Mouse (Mus musculus) Patski (cell line): Measurements from ENCODE around the gene Kremen2. TPM values are rescaled to one million over a fixed set of nuclear protein-coding genes. Genes with fewer than 3 reads are reported as not detected.

ENCODE experiments used
- ATAC-seq: fragments of 100-300 bp; one replicate; pipeline ENCODE4 v1.8.0; 2021
- CTCF ChIA-PET: fragments of 350-600 bp; sonication (Branson Sonifier 250); formaldehyde crosslinking; loops from one replicate; lab custom pipeline; 2022; ENCODE audit warnings: inconsistent platforms; lab: Charles Lee
- POLR2A ChIA-PET: fragments of 350-600 bp; sonication (Branson Sonifier 250); formaldehyde crosslinking; loops from one replicate; lab custom pipeline; 2022; ENCODE audit warnings: antibody characterized with exemption, inconsistent platforms; lab: Charles Lee
- DNase-seq: peaks from one replicate; pipeline ENCODE4 v3.0.0-alpha.2; 2011; ENCODE audit warnings: low read depth, low spot score
- H3K27me3 ChIP-seq: fragments of 371-371 bp; one replicate; pipeline ENCODE4 v1.5.1; 2021
- CTCF ChIP-seq: fragments of 100-300 bp; IDR thresholded peaks from one replicate; pipeline ENCODE4 v1.5.1; 2021
- in situ Hi-C: fragments of 300-500 bp; cut with MboI; formaldehyde crosslinking; loops from 3 replicates; pipeline ENCODE4 v1.11.1; 2018; ENCODE audit warnings: low pct_unique_long_range_greater_than_20kb, mixed read lengths
- polyA plus RNA-seq: library from polyadenylated mRNA; unstranded; gene quantifications from one replicate; pipeline ENCODE4 v1.2.3, GENCODE M21; 2021

Kremen2 gene
- polyA plus RNA-seq, 1 experiment from 2014 or later = not detected

- no peaks in the 10 kb centered on the region for H3K27me3 ChIP-seq
- CTCF ChIA-PET = interaction anchor here (1.5 to 1.6 kb wide), 2 partner anchors 10 to 14 kb away, joined by 3 to 5 read pairs; no protein-coding TSS in a partner anchor
- TF ChIP-seq CTCF = no peak
- DNase-seq (no peak), ATAC-seq (no peak)
- POLR2A ChIA-PET = no interaction called here
- in situ Hi-C loops = no loop called here
Observed at GRCm38 (mm10) chr17:23738836-23739201, 6.8 kb downstream of the Kremen2 start.

- no peak for ATAC-seq
- TF ChIP-seq CTCF = no peak
- in situ Hi-C loops = no loop called here
- no peak for DNase-seq
- no peaks in the 10 kb centered on the region for H3K27me3 ChIP-seq
- ChIA-PET CTCF (interaction anchor here (1.2 to 1.6 kb wide), 3 partner anchors 9 to 13 kb away, joined by 3 to 5 read pairs (median 4); no protein-coding TSS in a partner anchor), POLR2A (no interaction called here)
Observed at GRCm38 (mm10) chr17:23737493-23738445, 7.9 kb downstream of the Kremen2 start.

- ChIA-PET CTCF (no interaction called here), POLR2A (no interaction called here)
- in situ Hi-C loops = no loop called here
- ATAC-seq (no peak), DNase-seq (no peak)
- TF ChIP-seq CTCF = no peak
- H3K27me3 ChIP-seq = no peaks in the 10 kb centered on the region
Observed at GRCm38 (mm10) chr17:23734341-23734740, 11.3 kb downstream of the Kremen2 start.

DNA sequence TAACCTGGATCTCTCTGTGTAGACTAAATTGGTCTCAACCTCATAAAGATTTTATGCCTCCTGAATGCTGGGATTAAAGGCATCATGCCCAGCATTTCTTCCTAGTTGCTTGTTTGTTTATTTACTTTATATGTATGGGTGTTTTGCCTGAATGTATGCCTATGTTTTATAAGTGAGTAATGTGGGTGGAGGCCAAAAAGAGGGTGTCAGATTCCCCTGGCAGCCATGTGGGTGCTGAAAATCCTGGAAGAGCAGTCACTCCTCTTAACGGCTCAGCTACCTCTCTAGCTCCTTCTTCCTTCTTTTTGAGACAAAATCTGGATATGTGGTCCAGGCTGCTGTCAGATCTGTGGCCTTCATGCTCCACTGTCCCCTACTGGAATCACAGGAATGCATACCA, 15.2 kb downstream of the Kremen2 start:
- TF ChIP-seq CTCF = no peak
- DNase-seq = no peak
- CTCF ChIA-PET = no interaction called here
- in situ Hi-C loops = no loop called here
- H3K27me3 ChIP-seq = no peaks in the 10 kb centered on the region
- POLR2A ChIA-PET = no interaction called here
- no peak for ATAC-seq

DNA sequence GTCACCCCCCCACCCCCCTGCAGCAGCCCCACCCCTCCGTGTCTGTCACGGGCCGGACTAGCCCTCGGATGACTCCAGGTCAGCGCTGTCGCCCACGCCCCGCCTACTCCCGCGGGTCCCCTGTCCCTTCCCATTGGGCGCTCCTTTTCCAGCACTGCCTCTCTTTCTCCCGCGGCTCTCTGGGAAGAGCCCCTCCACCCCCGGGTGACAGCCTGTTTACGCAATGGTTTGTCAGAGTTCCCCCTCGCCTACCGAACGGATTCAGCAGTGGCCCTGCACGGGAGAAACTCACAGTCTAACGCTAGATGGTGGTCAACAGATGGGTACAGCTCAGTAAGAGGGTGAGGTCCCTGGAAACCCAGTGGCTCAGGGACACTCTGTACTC, 18.9 kb downstream of the Kremen2 start:
- in situ Hi-C loops = no loop called here
- no peak for TF ChIP-seq CTCF
- ChIA-PET CTCF (no interaction called here), POLR2A (interaction anchor here (1.1 kb wide), 1 partner anchor 13 kb away, joined by 4 read pairs; no protein-coding TSS in a partner anchor)
- DNase-seq (no peak), ATAC-seq (peak; percentile 52)
- H3K27me3 ChIP-seq = peaks cover 3% of the 10 kb centered on the region

DNA sequence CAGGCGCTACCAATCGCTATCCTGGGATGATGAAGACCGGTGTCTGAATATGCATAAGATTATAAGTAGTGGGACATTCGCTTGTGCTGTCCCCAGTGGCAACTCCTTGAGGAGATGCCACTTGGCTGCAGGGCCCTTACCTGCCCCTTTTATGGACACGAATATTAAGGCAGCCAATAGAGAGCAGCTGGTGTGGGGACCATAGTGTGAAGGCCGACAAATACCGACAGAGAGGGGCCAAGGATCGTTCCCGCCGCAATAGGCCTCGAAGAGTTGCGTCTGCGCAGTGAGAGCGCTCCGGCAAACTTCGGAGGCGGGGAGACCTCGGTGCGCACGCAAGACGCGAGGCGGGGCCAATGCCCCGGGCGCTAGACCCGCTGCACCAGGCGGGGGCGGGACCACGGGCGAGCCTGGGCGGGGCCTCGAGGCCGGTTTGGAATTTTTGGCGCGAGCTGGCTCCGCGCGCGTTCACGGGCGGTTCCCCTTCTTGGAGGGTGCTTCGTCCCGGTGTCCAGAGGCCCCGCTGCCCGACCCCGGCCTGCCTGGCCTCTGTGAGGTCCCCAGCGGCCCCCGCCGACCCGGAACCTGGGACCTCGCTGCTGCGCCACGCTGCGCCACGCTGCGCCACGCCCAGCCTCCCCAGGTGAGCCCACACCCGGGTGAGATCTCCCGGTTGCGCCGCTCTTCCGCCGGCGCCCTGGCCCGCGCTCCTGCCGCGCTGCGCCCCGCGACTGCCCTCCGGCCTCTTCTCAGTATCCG, 19.5 kb downstream of the Kremen2 start, which contains the start of gene Pkmyt1:
TSS of gene Pkmyt1 (plus strand) at position 338 of the 759 bp plus-strand sequence.
- peak; percentile 82 for ATAC-seq
- POLR2A ChIA-PET = interaction anchor here (1.1 kb wide), 1 partner anchor 14 kb away, joined by 4 read pairs; no protein-coding TSS in a partner anchor
- H3K27me3 ChIP-seq = peaks cover 3% of the 10 kb centered on the region
- in situ Hi-C loops = no loop called here
- no peak for TF ChIP-seq CTCF
- no peak for DNase-seq
- CTCF ChIA-PET = interaction anchor here (1.2 to 1.3 kb wide), 2 partner anchors 17 to 20 kb away, joined by 3 to 6 read pairs; no protein-coding TSS in a partner anchor

GRCm38 (mm10) chr17:23725477-23725876, 20.2 kb downstream of the Kremen2 start:
- TF ChIP-seq CTCF = no peak
- CTCF ChIA-PET = interaction anchor here (1.2 to 1.7 kb wide), 3 partner anchors 13 to 19 kb away, joined by 3 to 6 read pairs (median 3); no protein-coding TSS in a partner anchor
- ATAC-seq = no peak
- in situ Hi-C loops = no loop called here
- H3K27me3 ChIP-seq = peaks cover 3% of the 10 kb centered on the region
- POLR2A ChIA-PET = no interaction called here
- DNase-seq = no peak

GRCm38 (mm10) chr17:23722376-23723125, 23.1 kb downstream of the Kremen2 start, which contains the start of gene 1520401A03Rik:
1520401A03Rik (minus strand) TSS chr17:23722783.
- in situ Hi-C loops = no loop called here
- ChIA-PET POLR2A (interaction anchor here (1.1 kb wide), 1 partner anchor 55 kb away, joined by 4 read pairs; no protein-coding TSS in a partner anchor), CTCF (interaction anchor here (0.9 to 4.2 kb wide), 2 partner anchors 8 to 16 kb away, joined by 3 to 21 read pairs; no protein-coding TSS in a partner anchor)
- no peak for ATAC-seq
- peaks cover 9% of the 10 kb centered on the region for H3K27me3 ChIP-seq
- no peak for DNase-seq
- no peak for TF ChIP-seq CTCF

DNA sequence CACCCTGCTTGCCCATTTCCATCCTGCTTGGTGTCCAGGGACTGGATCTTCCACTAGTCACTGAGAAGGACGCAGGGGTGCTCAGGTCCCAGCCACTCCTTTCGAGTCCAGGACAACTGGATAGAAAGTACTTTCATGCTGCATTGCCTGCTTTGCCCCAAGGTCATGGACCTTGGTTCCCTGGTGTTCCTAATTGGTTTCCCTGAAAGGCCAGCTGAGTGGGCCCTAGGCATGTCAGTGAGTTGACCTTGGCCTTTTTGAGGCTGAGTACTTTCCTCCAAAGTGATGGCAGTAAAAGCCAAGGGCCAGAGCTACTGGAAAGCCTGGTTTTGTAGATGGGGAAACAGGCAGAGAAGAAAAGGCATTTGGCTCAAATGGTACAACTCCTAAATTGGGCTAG, 23.7 kb downstream of the Kremen2 start:
- no peak for TF ChIP-seq CTCF
- ATAC-seq = no peak
- DNase-seq = no peak
- in situ Hi-C loops = no loop called here
- peaks cover 9% of the 10 kb centered on the region for H3K27me3 ChIP-seq
- ChIA-PET POLR2A (no interaction called here), CTCF (interaction anchor here (0.9 to 4.2 kb wide), 2 partner anchors 8 to 16 kb away, joined by 3 to 21 read pairs; no protein-coding TSS in a partner anchor)
